ENCODE assay signal across 8 mouse cellular contexts in the genomic region with DNA sequence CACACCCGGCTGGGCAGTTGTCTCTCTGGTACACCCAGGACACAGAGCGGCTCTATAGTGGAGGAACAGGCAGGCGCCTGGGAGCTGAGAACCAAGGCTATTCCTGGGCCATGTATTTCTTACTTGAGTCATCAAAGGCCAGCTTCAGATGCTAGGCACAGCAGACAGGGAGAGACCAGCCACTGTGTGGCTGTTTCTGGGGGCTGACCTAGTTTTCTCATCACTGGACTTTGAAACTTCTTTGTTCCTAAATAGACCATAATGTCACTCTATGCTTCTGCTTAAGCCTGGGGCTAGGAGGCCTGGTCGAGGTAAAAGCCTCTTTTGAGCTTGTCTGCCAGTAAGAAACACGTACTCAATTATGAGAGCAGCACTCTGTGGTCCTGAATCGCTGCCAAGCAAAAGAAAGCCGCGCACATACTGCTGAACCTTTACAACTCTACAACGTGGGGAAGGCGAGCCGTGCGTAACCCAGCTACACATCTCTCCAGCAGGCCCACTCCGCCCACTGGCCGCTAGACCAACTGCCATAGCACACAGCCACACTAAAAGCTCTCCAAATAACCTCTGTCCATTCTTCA.
DNase-seq lines count a peak whose midpoint lies in the region; ATAC-seq and TF ChIP-seq lines count a peak whose summit lies in the region.

No protein-coding gene starts in this region.

- H3K4me2 ChIP-seq in hindbrain, embryonic 12.5 days (replicated peaks), result no peak overlapping the region
- no peak overlapping the region for H3K4me2 ChIP-seq in midbrain, postnatal 0 days (ENCODE audit: low read depth, low read length, poor library complexity, severe bottlenecking)

- peaks cover 8% of the 10 kb centered on the region for H3K4me1 ChIP-seq in hindbrain, embryonic 12.5 days
- peaks cover 4% of the 10 kb centered on the region; the same call in 1 of the 2 replicates for H3K4me1 ChIP-seq in hindbrain, embryonic 10.5 days (replicated peaks)
- 0 out of 2 replicates have a peak, but pooled peaks cover 7% of the 10 kb centered on the region for H3K4me1 ChIP-seq in midbrain, postnatal 0 days (ENCODE audit: insufficient read depth, low read length)

- no peak overlapping the region for H3K4me3 ChIP-seq in hindbrain, embryonic 12.5 days
- no peak overlapping the region for H3K4me3 ChIP-seq in hindbrain, embryonic 10.5 days
- no peak overlapping the region for H3K4me3 ChIP-seq in midbrain, postnatal 0 days (ENCODE audit: low read depth, low read length)

- no peak for TF ChIP-seq CTCF in midbrain, postnatal 0 days (IDR thresholded peaks at IDR 0.05)

- 68% methylated on average over 14 of the region's 14 CpGs for WGBS in hindbrain, embryonic 12.5 days
- WGBS in hindbrain, embryonic 10.5 days, result 77% methylated on average over 14 of the region's 14 CpGs
- 52% methylated on average over 14 of the region's 14 CpGs for WGBS in midbrain, postnatal 0 days

- no peak for DNase-seq in hindbrain, embryonic 10.5 days (ENCODE audit: low spot score)
- peak; percentile 45 to 62 for DNase-seq in cerebellum, postnatal 25 days
- DNase-seq in heart, postnatal 4 days, result peak; percentile 58
- DNase-seq in left cerebral cortex, postnatal 10 days (ENCODE audit: extremely low spot score in 1 of 2, low spot score in 2 of 2), result peak; percentile 39 to 64
- DNase-seq in midbrain, postnatal 0 days (ENCODE audit: low spot score), result peak; percentile 61
- DNase-seq in spleen, postnatal 4 days (ENCODE audit: low spot score in 2 of 2), result no peak
- no peak for DNase-seq in thymus, postnatal 14 days

- intact Hi-C loops in left cerebral cortex, postnatal 10 days (cut with DNase I), result no loop called here

- H3K27me3 ChIP-seq in hindbrain, embryonic 12.5 days, result no peaks in the 10 kb centered on the region
- H3K27me3 ChIP-seq in hindbrain, embryonic 10.5 days (ENCODE audit: insufficient read depth, poor library complexity, severe bottlenecking), result no peaks in the 10 kb centered on the region
- H3K27me3 ChIP-seq in midbrain, postnatal 0 days (ENCODE audit: insufficient read depth, low read length), result no peaks in the 10 kb centered on the region

- no peak overlapping the region for H3K9ac ChIP-seq in hindbrain, embryonic 12.5 days
- H3K9ac ChIP-seq in midbrain, postnatal 0 days (replicated peaks; ENCODE audit: low read length, poor library complexity, severe bottlenecking), result no peak overlapping the region

- H3K27ac ChIP-seq in hindbrain, embryonic 12.5 days, result peak overlapping the region; percentile 52; the same call in 1 of the 2 replicates
- no peak overlapping the region for H3K27ac ChIP-seq in hindbrain, embryonic 10.5 days
- peak overlapping the region; percentile 51 for H3K27ac ChIP-seq in midbrain, postnatal 0 days (ENCODE audit: low read depth, low read length)

- no peaks in the 10 kb centered on the region for H3K9me3 ChIP-seq in hindbrain, embryonic 12.5 days (replicated peaks)
- no peaks in the 10 kb centered on the region for H3K9me3 ChIP-seq in hindbrain, embryonic 10.5 days
- H3K9me3 ChIP-seq in midbrain, postnatal 0 days (ENCODE audit: low read length), result no peaks in the 10 kb centered on the region

- H3K36me3 ChIP-seq in hindbrain, embryonic 12.5 days, result 0 out of 2 replicates have a peak, but pooled peaks cover 4% of the 10 kb centered on the region
- H3K36me3 ChIP-seq in hindbrain, embryonic 10.5 days, result peaks cover 21% of the 10 kb centered on the region
- no peaks in the 10 kb centered on the region for H3K36me3 ChIP-seq in midbrain, postnatal 0 days (ENCODE audit: insufficient read depth, low read length)

- no peak; the same call in 1 of the 2 replicates for ATAC-seq in hindbrain, embryonic 12.5 days (ENCODE audit: low FRiP score)
- ATAC-seq in midbrain, postnatal 0 days (ENCODE audit: low FRiP score), result 0 out of 2 replicates have a peak, but pooled peaks have one; percentile 42

Comparison
In these comparisons a context has a peak if more than half of its experiments do, and no peak if none do; other contexts are left out.
1. DNase-seq: peak in cerebellum, postnatal 25 days (2 of 2), heart, postnatal 4 days (single experiment), left cerebral cortex, postnatal 10 days (2 of 2) and midbrain, postnatal 0 days (single experiment); none in hindbrain, embryonic 10.5 days (single experiment), spleen, postnatal 4 days (0 of 2) and thymus, postnatal 14 days (single experiment).